Mouse (Mus musculus) kidney, embryonic 14.5 days (tissue): ENCODE measurements around the gene Car4. TPM values are rescaled to one million over a fixed set of nuclear protein-coding genes. Genes with fewer than 3 reads are reported as not detected.

ENCODE experiments used
- ATAC-seq: fragments of 200-750 bp; cut with Nextera tagmentation; 2 replicates; pipeline ENCODE4 v1.8.0; 2017; ENCODE audit warnings: moderate number of reproducible peaks, mild to moderate bottlenecking, moderate TSS enrichment, moderate library complexity; ENCODE audit not compliant: low FRiP score, low TSS enrichment
- H3K27ac ChIP-seq: fragments of 300-500 bp; sonication (generic); 2 replicates; pipeline ENCODE4 v1.5.1; 2014; ENCODE audit warnings: low read depth, mild to moderate bottlenecking, low read length, moderate library complexity, mixed read lengths
- H3K27me3 ChIP-seq: fragments of 300-500 bp; sonication (generic); 2 replicates; pipeline ENCODE4 v1.6.1; 2014; ENCODE audit warnings: mild to moderate bottlenecking, low read length; ENCODE audit not compliant: control insufficient read depth, insufficient read depth
- H3K36me3 ChIP-seq: fragments of 300-500 bp; sonication (generic); 2 replicates; pipeline ENCODE4 v1.6.1; 2014; ENCODE audit warnings: low read length, mixed read lengths; ENCODE audit not compliant: control insufficient read depth, insufficient read depth
- H3K4me1 ChIP-seq: fragments of 300-500 bp; sonication (generic); 2 replicates; pipeline ENCODE4 v1.6.1; 2014; ENCODE audit warnings: low read length, mixed read lengths; ENCODE audit not compliant: control insufficient read depth, insufficient read depth
- H3K4me2 ChIP-seq: fragments of 300-500 bp; sonication (generic); replicated peaks from 2 replicates; pipeline ENCODE4 v1.6.1; 2014; ENCODE audit warnings: low read depth, mild to moderate bottlenecking, low read length
- H3K4me3 ChIP-seq: fragments of 300-500 bp; sonication (generic); 2 replicates; pipeline ENCODE4 v1.5.1; 2014; ENCODE audit warnings: mild to moderate bottlenecking, low read length
- H3K9ac ChIP-seq: fragments of 300-500 bp; sonication (generic); 2 replicates; pipeline ENCODE4 v1.6.1; 2014; ENCODE audit warnings: low read depth, mild to moderate bottlenecking, low read length, moderate library complexity
- H3K9me3 ChIP-seq: fragments of 300-500 bp; sonication (generic); 2 replicates; pipeline ENCODE4 v1.6.1; 2016; ENCODE audit warnings: low read length; ENCODE audit not compliant: control insufficient read depth
- WGBS: fragments of 180-500 bp; shearing (Covaris S2); extraction: QIAGEN DNeasy Blood & Tissue Kit; methylation state at CpG from one replicate; pipeline ENCODE4 v1.1.7; 2014; 5-methylcytosine and 5-hydroxymethylcytosine counted together
- polyA plus RNA-seq: library from polyadenylated mRNA; unstranded; fragments of >200 nt; fragmentation: Nextera tagmentation; extraction: Ambion mirVana; gene quantifications from 2 replicates; pipeline ENCODE4 v1.2.1, GENCODE M21; 2014

Gene Car4
- polyA plus RNA-seq, 1 experiment from 2014 or later = 58.6 TPM

DNA sequence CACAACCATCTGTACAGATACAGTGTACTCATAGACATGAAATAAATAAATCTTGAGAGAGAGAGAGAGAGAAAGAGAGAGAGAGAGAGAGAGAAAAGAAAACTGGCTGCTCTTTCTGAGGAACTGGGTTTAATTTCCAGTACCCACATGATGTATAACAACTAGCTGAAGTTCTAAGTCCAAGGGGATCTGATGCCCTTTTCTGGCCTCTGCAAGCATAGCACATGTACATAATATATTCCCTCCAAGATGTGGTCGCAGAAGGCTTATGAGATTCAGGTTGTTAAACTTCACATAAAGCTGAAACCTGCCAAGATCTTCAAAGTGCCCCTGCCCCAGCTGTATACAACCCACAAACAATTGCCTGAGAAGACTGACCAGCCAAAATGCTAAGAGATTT is 37.7 kb downstream of the Car4 start:
- Histone ChIP-seq H3K4me1 (no peaks in the 10 kb centered on the region), H3K9ac (no peak overlapping the region), H3K27me3 (no peaks in the 10 kb centered on the region), H3K9me3 (no peaks in the 10 kb centered on the region), H3K4me2 (no peak overlapping the region), H3K27ac (no peak overlapping the region), H3K36me3 (peaks cover 30% of the 10 kb centered on the region; the same call in 1 of the 2 replicates), H3K4me3 (no peak overlapping the region)
- 85% methylated on average over 1 of the region's 1 CpGs for WGBS
- no peak for ATAC-seq

- H3K4me3 ChIP-seq = no peak overlapping the region
- H3K4me2 ChIP-seq = no peak overlapping the region
- H3K4me1 ChIP-seq = no peaks in the 10 kb centered on the region
- no peaks in the 10 kb centered on the region for H3K9me3 ChIP-seq
- H3K36me3 ChIP-seq = peaks cover 14% of the 10 kb centered on the region; the same call in 1 of the 2 replicates
- H3K27ac ChIP-seq = no peak overlapping the region
- H3K9ac ChIP-seq = no peak overlapping the region
- 83% methylated on average over 3 of the region's 3 CpGs for WGBS
- no peaks in the 10 kb centered on the region for H3K27me3 ChIP-seq
- no peak for ATAC-seq
Observed at GRCm38 (mm10) chr11:85003566-85003965, 46.0 kb downstream of the Car4 start.

DNA sequence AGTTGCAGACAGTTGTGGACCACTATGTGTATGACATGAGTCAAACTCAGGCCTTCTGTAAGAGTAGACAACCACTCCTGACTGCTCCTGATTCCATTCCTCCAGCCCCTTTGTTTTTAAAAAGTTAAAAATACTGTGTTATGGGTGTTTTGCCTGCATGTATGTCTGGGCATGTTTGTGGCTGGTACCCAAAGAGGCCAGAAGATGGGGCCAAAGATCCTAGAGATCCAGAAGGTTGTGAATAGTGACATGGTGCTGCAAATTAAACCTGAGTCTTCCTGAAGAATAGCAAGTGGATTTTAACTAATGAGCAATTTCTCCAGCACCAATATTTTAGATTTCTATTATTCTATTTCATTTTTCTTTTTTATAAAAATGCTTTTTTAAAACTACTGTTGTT is 55.5 kb downstream of the Car4 start:
- Histone ChIP-seq H3K27me3 (no peaks in the 10 kb centered on the region), H3K36me3 (peaks cover 19% of the 10 kb centered on the region; the same call in 1 of the 2 replicates), H3K27ac (no peak overlapping the region), H3K9me3 (no peaks in the 10 kb centered on the region), H3K4me2 (no peak overlapping the region), H3K9ac (no peak overlapping the region), H3K4me3 (no peak overlapping the region), H3K4me1 (no peaks in the 10 kb centered on the region)
- no peak for ATAC-seq

Other genes with a start within 250 kb of the Car4 start
- gene Mrm1, start 138.3 kb upstream of the Car4 start, polyA plus RNA-seq = 8.4 and 12.6 TPM in 2 replicates
- gene Dhrs11, start 128.8 kb upstream of the Car4 start, polyA plus RNA-seq = 8.3 and 10.4 TPM in 2 replicates
- gene Ggnbp2, start 87.0 kb upstream of the Car4 start, polyA plus RNA-seq = 68.7 and 74.7 TPM in 2 replicates
- gene Myo19, start 77.6 kb upstream of the Car4 start, polyA plus RNA-seq = 9.2 and 15.0 TPM in 2 replicates
- gene Pigw, start 77.5 kb upstream of the Car4 start, polyA plus RNA-seq = 4.0 and 4.8 TPM in 2 replicates
- 71.6 and 81.0 TPM in 2 replicates for gene Znhit3, start 41.4 kb upstream of the Car4 start, polyA plus RNA-seq
- gene Usp32, start 182.4 kb downstream of the Car4 start, polyA plus RNA-seq = 6.4 and 7.1 TPM in 2 replicates
- not detected in 2 replicates for gene 1700125H20Rik, start 212.6 kb downstream of the Car4 start, polyA plus RNA-seq